Mouse (Mus musculus) neural tube, embryonic 12.5 days (tissue): Measurements from ENCODE around the gene Pcdh15. TPM values are rescaled to one million over a fixed set of nuclear protein-coding genes. Genes with fewer than 3 reads are reported as not detected.
A peak's percentile ranks its signal among the peaks of the same experiment; 100 is the strongest.

ENCODE experiments used
- ATAC-seq: fragments of 200-750 bp; cut with Nextera tagmentation; 2 replicates; pipeline ENCODE4 v1.8.0; 2017; ENCODE audit warnings: low read depth, mild to moderate bottlenecking, moderate TSS enrichment, moderate library complexity; ENCODE audit not compliant: low FRiP score
- H3K27ac ChIP-seq: fragments of 300-500 bp; sonication (generic); 2 replicates; pipeline ENCODE4 v1.5.1; 2016
- H3K27me3 ChIP-seq: fragments of 300-500 bp; sonication (generic); replicated peaks from 2 replicates; pipeline ENCODE4 v1.6.1; 2016; ENCODE audit warnings: mild to moderate bottlenecking
- H3K36me3 ChIP-seq: fragments of 300-500 bp; sonication (generic); 2 replicates; pipeline ENCODE4 v1.6.1; 2016; ENCODE audit warnings: mild to moderate bottlenecking
- H3K4me1 ChIP-seq: fragments of 300-500 bp; sonication (generic); 2 replicates; pipeline ENCODE4 v1.6.1; 2016
- H3K4me2 ChIP-seq: fragments of 300-500 bp; sonication (generic); replicated peaks from 2 replicates; pipeline ENCODE4 v1.6.1; 2016; ENCODE audit warnings: mild to moderate bottlenecking
- H3K4me3 ChIP-seq: fragments of 300-500 bp; sonication (generic); 2 replicates; pipeline ENCODE4 v1.5.1; 2016
- H3K9ac ChIP-seq: fragments of 300-500 bp; sonication (generic); 2 replicates; pipeline ENCODE4 v1.6.1; 2016; ENCODE audit warnings: mild to moderate bottlenecking
- H3K9me3 ChIP-seq: fragments of 300-500 bp; sonication (generic); 2 replicates; pipeline ENCODE4 v1.6.1; 2016; ENCODE audit warnings: mild to moderate bottlenecking
- WGBS: fragments of 180-500 bp; shearing (Covaris S2); methylation state at CpG from one replicate; pipeline ENCODE4 v1.1.7; 2016; 5-methylcytosine and 5-hydroxymethylcytosine counted together
- polyA plus RNA-seq: library from polyadenylated mRNA; unstranded; fragments of >200 nt; fragmentation: Nextera tagmentation; extraction: Ambion mirVana; gene quantifications from 2 replicates; pipeline ENCODE4 v1.2.1, GENCODE M21; 2016

Gene Pcdh15
- polyA plus RNA-seq = 7.1 and 7.7 TPM in 2 replicates

DNA sequence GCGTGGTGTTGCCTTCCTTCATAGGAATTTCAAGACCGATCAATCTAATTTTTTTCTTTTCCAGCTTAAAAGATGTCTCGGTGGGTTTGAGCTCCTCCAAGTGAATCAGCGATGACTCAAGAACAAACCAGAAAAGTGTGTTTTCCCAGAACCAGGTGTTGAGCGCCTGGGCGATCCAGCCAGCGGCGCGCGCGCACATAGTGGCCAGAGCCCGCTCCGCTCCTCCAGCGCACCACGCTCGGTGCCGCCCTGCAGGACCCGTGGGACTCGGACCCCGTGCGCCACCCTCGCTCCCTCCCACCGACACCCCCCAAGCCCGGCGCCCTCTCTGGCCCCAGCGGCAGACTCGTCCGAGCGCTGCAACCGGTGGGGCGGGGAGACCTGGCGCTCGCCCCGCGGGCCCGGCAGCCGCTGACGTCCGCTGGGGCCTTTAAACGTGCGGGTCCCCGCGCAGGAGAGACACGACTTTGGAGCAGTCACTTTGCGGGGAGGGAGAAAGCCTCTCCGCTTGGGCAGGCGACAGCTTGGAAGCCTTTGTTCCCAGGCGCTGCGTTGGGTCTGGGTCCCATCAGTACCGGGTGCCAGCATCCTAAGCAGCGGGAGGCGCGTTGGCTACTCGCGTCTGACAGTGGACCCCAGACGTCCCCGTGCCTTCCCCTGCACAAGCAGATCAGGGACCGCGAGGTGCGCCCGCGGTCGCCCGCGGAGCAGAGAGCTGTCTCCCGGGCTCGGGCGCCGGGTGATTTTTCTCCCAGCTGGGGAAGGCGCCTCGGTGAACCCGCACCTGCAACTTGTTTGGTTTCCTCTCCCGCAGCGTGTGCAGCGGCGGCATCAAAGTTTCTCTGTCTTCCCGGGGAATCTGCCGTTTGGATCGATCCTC lies at the start of gene Pcdh15:
TSS of gene Pcdh15 (plus strand) at position 377 of the 880 bp plus-strand sequence.
- H3K9me3 ChIP-seq = no peaks in the 10 kb centered on the region
- H3K4me2 ChIP-seq = peak within 1 kb of the TSS; percentile 95
- peak within 1 kb of the TSS; percentile 62 for H3K4me3 ChIP-seq
- peaks cover 15% of the 10 kb centered on the region; the same call in 1 of the 2 replicates for H3K4me1 ChIP-seq
- ATAC-seq = peak; percentile 15; the same call in 1 of the 2 replicates
- peaks cover 43% of the 10 kb centered on the region for H3K27me3 ChIP-seq
- WGBS = under 1% methylated on average over 79 of the region's 79 CpGs
- no peak within 1 kb of the TSS for H3K27ac ChIP-seq
- no peaks in the 10 kb centered on the region for H3K36me3 ChIP-seq
- H3K9ac ChIP-seq = peak within 1 kb of the TSS; percentile 62

DNA sequence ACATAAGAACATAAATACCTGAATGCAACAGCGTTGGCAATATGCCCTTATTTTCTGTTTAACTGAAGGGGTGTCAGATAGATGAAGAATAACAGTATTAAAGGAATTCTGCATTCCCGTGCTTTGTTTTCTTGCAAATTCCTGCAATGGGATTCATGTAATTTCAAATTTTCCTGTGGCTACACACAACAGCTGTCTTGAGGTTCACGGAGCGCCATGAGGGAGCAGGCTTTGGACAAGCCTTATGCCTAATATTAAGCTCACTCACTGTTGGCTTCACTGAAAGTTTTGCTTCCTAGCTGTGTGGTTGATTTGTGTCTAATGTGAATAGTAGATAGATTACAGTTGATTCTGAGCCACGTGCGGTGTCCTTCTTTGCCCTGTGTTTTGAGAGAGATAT lies 47.1 kb upstream of the Pcdh15 start:
- H3K9ac ChIP-seq = no peak overlapping the region
- H3K4me1 ChIP-seq = no peaks in the 10 kb centered on the region
- H3K9me3 ChIP-seq = no peaks in the 10 kb centered on the region
- 89% methylated on average over 6 of the region's 6 CpGs for WGBS
- H3K27me3 ChIP-seq = no peaks in the 10 kb centered on the region
- no peak overlapping the region for H3K4me2 ChIP-seq
- H3K27ac ChIP-seq = no peak overlapping the region
- H3K36me3 ChIP-seq = no peaks in the 10 kb centered on the region
- no peak for ATAC-seq
- H3K4me3 ChIP-seq = no peak overlapping the region

DNA sequence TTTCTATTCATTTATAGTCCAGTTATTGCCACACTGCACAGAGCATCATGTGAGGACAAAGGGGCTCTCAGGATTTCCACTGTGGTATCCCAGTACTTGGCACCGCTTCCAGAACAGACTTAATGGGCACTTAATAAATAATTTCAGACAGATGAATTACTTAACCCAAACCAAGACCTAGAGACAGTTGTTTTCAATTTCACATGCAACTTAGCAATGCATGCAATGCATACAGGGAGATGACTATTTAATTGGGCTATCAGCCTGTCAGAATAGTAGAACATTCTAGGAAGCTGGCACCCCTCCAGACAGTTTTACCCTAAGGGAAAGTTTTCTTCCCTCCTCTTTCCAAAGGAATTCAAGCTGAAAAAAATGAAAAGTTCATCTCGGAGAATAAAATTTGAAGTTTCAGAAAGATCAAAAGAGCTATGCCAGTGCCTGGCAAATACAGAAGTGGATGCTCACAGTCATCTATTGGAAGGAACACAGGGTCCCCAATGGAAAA lies 39.4 kb upstream of the Pcdh15 start:
- H3K4me1 ChIP-seq = no peaks in the 10 kb centered on the region
- H3K9me3 ChIP-seq = no peaks in the 10 kb centered on the region
- 68% methylated on average over 2 of the region's 2 CpGs for WGBS
- no peak overlapping the region for H3K4me2 ChIP-seq
- H3K27me3 ChIP-seq = no peaks in the 10 kb centered on the region
- H3K4me3 ChIP-seq = no peak overlapping the region
- H3K9ac ChIP-seq = no peak overlapping the region
- H3K27ac ChIP-seq = no peak overlapping the region
- H3K36me3 ChIP-seq = no peaks in the 10 kb centered on the region
- no peak for ATAC-seq

DNA sequence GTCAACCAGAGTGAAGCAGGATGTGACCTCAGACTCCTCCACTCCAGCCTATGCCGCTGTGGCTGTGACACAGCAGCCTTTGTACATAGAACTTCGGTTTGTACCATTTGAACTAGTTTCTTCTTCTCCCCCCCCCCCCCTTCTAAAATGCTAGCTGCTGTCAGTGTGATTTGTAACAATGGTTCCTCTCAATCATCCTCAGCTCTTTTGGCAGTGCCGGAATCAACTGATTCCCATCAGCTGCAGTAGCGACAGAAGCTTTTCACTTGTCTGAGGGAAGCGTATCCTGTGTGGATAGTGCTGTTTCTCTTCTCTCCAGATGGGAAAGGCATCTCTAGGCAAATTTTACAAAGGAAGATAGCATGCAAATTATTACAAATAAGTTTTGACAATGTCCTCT lies 12.4 kb upstream of the Pcdh15 start:
- H3K27ac ChIP-seq = no peak overlapping the region
- no peaks in the 10 kb centered on the region for H3K27me3 ChIP-seq
- no peak overlapping the region for H3K4me2 ChIP-seq
- H3K9ac ChIP-seq = no peak overlapping the region
- H3K9me3 ChIP-seq = no peaks in the 10 kb centered on the region
- no peak for ATAC-seq
- no peaks in the 10 kb centered on the region for H3K36me3 ChIP-seq
- WGBS = 81% methylated on average over 5 of the region's 5 CpGs
- H3K4me1 ChIP-seq = no peaks in the 10 kb centered on the region
- no peak overlapping the region for H3K4me3 ChIP-seq

DNA sequence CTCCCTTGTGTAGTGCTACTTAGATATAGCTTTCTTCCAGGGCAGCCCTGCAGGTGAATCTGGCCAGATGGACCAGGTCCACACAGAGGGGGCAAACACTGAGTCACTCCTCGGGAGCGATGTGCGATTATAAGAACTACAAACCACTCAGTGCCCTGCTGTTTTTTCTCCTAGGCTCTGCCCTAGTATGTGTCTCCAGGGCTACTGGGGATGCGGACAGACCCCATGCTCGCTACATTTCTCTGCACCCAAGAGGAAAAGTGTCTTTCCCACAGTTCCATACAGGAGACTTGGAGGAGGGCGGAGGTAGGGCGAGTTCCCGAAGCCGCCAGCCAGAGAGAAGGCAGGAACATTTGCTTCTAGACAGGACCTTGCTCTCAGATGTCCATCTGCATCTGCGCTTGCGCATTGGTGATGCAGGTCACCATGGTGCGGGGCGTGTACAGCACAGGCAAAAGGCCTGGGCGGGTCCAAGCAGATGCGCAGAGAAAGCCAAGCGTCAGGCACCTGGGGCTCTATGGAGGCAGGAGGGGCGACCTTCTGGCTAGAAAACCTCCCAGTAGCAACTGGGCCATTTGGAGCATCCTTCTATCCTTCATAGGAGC lies 2.5 kb upstream of the Pcdh15 start:
- ATAC-seq = peak; percentile 81
- H3K27me3 ChIP-seq = peaks cover 41% of the 10 kb centered on the region

DNA sequence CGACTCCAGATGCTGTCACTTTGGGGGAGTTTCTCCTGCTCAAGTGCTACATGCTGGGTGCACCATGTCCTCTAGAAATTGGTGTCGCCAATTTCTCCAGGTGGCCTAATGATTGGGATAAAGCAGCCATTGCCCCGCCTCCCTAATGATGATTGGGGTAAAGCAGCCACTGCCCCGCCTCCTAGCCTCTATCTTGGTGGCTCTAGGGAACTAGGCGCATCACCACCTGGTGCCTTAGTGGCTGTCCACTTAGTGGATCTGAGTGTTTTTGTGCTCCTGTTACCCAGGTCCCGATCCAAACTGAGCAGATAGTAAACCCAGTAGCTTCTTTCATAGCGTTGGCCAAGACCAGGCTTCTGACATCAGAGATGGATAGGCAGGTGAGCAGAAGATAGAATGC lies 2.0 kb upstream of the Pcdh15 start:
- Histone ChIP-seq H3K9ac (peak overlapping the region; percentile 40), H3K9me3 (no peaks in the 10 kb centered on the region), H3K4me1 (peaks cover 15% of the 10 kb centered on the region; the same call in 1 of the 2 replicates), H3K27ac (no peak overlapping the region), H3K36me3 (no peaks in the 10 kb centered on the region), H3K27me3 (peaks cover 43% of the 10 kb centered on the region), H3K4me3 (peak overlapping the region; percentile 43), H3K4me2 (peak overlapping the region; percentile 80)
- WGBS = 1% methylated on average over 7 of the region's 7 CpGs
- ATAC-seq = peak; percentile 61

More for the DNA sequence above, 2.5 kb upstream of the Pcdh15 start:
- peak overlapping the region; percentile 40 for H3K9ac ChIP-seq
- H3K9me3 ChIP-seq = no peaks in the 10 kb centered on the region
- peak overlapping the region; percentile 43 for H3K4me3 ChIP-seq
- no peaks in the 10 kb centered on the region for H3K36me3 ChIP-seq
- H3K4me1 ChIP-seq = peaks cover 15% of the 10 kb centered on the region; the same call in 1 of the 2 replicates
- no peak overlapping the region for H3K27ac ChIP-seq
- H3K4me2 ChIP-seq = peak overlapping the region; percentile 80
- 1% methylated on average over 17 of the region's 17 CpGs for WGBS

DNA sequence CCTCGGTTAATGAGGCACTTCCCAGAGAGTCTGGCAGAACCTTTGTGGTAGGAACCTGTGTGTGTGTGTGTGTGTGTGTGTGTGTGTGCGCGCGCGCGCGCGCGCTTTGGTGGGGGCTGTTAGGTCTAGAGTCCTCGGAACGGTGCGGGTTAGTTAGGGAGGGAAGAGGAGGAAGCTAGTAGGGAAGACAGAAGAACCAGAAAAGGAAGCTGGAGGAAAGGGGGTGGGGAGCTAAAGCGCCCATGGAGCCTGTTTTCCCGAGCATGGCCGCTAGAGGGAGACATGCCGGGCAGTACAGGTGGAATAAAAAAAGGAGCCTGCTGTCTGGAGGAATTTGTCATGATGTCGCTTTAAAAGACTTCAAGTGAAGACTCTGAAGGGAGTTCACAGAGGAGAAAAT lies 1.2 kb upstream of the Pcdh15 start:
- H3K4me1 ChIP-seq = peaks cover 15% of the 10 kb centered on the region; the same call in 1 of the 2 replicates
- H3K27ac ChIP-seq = no peak overlapping the region
- no peaks in the 10 kb centered on the region for H3K9me3 ChIP-seq
- H3K36me3 ChIP-seq = no peaks in the 10 kb centered on the region
- ATAC-seq = 0 out of 2 replicates have a peak, but pooled peaks have one; percentile 30
- H3K4me2 ChIP-seq = peak overlapping the region; percentile 80
- peaks cover 43% of the 10 kb centered on the region for H3K27me3 ChIP-seq
- 2% methylated on average over 17 of the region's 17 CpGs for WGBS
- H3K4me3 ChIP-seq = 0 out of 2 replicates have a peak overlapping the region, but pooled peaks have one; percentile 11
- H3K9ac ChIP-seq = no peak overlapping the region

DNA sequence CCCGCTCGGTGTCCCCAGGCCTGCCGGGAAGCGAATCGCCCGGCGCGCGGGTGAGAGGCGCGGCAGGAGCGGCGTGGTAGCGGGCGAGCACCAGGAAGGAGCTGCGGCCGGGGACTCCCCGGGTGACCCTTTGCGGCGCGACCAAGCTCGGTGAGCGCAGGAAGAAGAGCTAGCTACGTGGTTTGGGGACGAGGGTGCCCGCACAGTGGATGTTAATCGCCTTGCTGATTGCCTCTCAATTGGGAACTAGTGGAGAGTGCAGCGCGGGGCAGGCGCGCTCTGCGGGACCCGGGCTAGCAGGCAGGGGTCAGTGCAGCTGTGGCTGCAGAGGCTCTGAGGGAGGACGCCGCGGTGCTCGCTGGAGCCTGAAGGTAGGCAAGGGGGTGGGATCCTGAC lies 702 bp downstream of the Pcdh15 start:
- under 1% methylated on average over 37 of the region's 37 CpGs for WGBS
- Histone ChIP-seq H3K4me2 (peak overlapping the region; percentile 95), H3K9me3 (no peaks in the 10 kb centered on the region), H3K27me3 (peaks cover 43% of the 10 kb centered on the region), H3K4me3 (peak overlapping the region; percentile 62), H3K27ac (no peak overlapping the region), H3K9ac (peak overlapping the region; percentile 62), H3K36me3 (no peaks in the 10 kb centered on the region), H3K4me1 (peaks cover 15% of the 10 kb centered on the region; the same call in 1 of the 2 replicates)
- peak; percentile 73 for ATAC-seq

DNA sequence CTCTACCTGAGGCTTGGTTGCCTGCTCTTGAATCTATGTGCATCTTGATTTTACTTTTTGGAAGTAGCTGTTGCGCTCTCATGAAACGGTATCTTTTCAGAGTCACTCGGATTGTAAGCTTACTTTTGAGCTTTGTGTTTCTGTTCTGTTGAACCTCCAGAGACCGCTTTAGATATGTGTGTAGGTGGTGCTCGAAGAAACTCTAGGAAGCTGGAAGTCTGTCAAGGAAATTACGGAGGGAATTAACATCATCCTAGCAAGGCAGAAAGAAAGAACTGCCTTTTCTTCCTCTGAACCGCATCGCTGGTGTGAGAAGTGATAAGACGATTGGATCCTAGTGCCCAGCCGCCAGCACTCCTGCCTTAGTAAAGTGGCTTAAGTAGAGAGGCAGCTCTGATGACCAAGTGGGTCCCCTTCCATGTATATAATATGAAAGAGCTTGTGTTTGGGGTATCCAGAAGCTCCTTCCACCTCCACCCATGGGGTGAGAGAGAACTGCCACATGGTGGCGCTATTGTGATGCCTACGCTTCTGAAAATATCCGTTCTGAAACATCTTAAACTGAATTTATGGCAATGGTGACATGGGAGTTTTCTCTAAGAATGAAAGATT lies 4.3 kb downstream of the Pcdh15 start:
- H3K4me2 ChIP-seq = no peak overlapping the region
- no peak overlapping the region for H3K27ac ChIP-seq
- no peaks in the 10 kb centered on the region for H3K9me3 ChIP-seq
- WGBS = 79% methylated on average over 13 of the region's 13 CpGs
- peaks cover 4% of the 10 kb centered on the region; the same call in 1 of the 2 replicates for H3K4me1 ChIP-seq
- peaks cover 32% of the 10 kb centered on the region for H3K27me3 ChIP-seq
- H3K36me3 ChIP-seq = no peaks in the 10 kb centered on the region
- ATAC-seq = no peak
- no peak overlapping the region for H3K4me3 ChIP-seq
- no peak overlapping the region for H3K9ac ChIP-seq

DNA sequence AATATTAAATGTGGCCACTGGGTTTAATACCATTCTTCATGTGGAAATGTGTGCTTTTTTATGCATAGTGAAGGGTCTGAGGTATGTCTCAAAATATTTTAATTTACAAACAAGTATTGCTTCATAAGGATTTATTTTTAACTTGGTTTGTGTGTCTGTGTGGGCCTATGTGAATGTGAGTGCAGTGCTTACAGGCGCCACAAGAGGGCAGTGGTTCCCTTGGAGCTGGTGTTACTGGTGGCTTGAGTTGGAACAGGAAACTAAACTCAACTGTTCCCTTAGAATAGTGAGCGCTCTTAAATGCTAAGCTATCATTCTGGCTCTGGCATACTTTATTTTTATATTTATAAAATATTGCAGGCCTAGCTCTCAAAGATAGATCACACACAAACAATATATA lies 6.8 kb downstream of the Pcdh15 start:
- H3K27ac ChIP-seq = no peak overlapping the region
- no peak overlapping the region for H3K4me2 ChIP-seq
- H3K9ac ChIP-seq = no peak overlapping the region
- 39% methylated on average over 2 of the region's 2 CpGs for WGBS
- no peaks in the 10 kb centered on the region for H3K4me1 ChIP-seq
- peaks cover 10% of the 10 kb centered on the region for H3K27me3 ChIP-seq
- no peaks in the 10 kb centered on the region for H3K9me3 ChIP-seq
- no peaks in the 10 kb centered on the region for H3K36me3 ChIP-seq
- no peak for ATAC-seq
- H3K4me3 ChIP-seq = no peak overlapping the region

DNA sequence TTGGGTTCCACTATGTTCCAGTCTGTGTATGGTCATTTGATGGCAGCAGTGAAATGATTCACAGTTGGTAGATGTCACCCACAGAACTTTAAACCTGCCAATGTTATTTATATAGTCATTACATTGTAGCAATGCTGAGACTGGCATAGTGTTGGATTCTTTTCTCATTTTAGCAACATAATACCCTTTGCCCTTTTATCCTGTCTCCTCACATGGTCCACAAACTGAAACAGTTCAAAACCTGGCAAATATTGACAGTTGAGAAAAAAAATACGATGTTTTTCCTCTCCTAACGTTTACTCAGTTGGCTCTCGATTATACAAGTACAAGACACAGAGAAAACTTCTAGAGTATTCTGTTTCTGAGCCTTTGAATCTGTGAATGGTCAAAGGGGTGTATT lies 38.8 kb downstream of the Pcdh15 start:
- Histone ChIP-seq H3K4me1 (no peaks in the 10 kb centered on the region), H3K4me3 (no peak overlapping the region), H3K9me3 (no peaks in the 10 kb centered on the region), H3K9ac (no peak overlapping the region), H3K4me2 (no peak overlapping the region), H3K27ac (no peak overlapping the region), H3K27me3 (no peaks in the 10 kb centered on the region), H3K36me3 (no peaks in the 10 kb centered on the region)
- 84% methylated on average over 3 of the region's 3 CpGs for WGBS
- ATAC-seq = no peak

DNA sequence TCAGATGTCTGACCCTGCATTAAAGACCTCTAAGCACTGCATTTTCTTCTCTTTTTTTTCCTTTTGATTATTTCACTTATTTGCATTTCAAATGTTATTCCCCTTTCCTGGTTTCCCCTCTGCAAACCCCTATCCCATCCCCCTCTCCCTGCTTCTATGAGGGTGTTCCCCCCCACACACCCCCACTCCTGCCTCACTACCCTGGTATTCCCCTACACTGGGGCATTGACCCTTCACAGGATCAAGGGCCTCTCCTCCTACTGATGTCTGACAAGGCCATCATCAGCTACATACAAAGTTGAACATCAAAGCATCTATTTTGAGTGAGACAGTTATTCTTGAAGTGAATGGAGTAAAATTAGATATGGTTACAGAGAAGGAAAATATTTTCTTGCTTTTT lies 48.4 kb downstream of the Pcdh15 start:
- no peak overlapping the region for H3K4me2 ChIP-seq
- H3K36me3 ChIP-seq = no peaks in the 10 kb centered on the region
- H3K27me3 ChIP-seq = no peaks in the 10 kb centered on the region
- H3K9me3 ChIP-seq = no peaks in the 10 kb centered on the region
- ATAC-seq = no peak
- H3K9ac ChIP-seq = no peak overlapping the region
- no peaks in the 10 kb centered on the region for H3K4me1 ChIP-seq
- no peak overlapping the region for H3K27ac ChIP-seq
- no peak overlapping the region for H3K4me3 ChIP-seq
